Mouse (Mus musculus) spleen, adult 18-20 months (tissue): Measurements from ENCODE around the gene Gli2.

Experiments used
- DNase-seq, 2 experiments: peaks; one replicate each; pipeline ENCODE4 v3.0.0; 2022; ENCODE audit warnings: mixed read lengths in 2 of 2

Gene Gli2

GRCm38 (mm10) chr1:118993775-118994174 is 59.6 kb downstream of the Gli2 start:
- no peak for DNase-seq

GRCm38 (mm10) chr1:118988331-118988730 is 65.1 kb downstream of the Gli2 start:
- DNase-seq: no peak

GRCm38 (mm10) chr1:118987538-118987937 is 65.9 kb downstream of the Gli2 start:
- DNase-seq: no peak

GRCm38 (mm10) chr1:118983389-118983788 is 70.0 kb downstream of the Gli2 start:
- DNase-seq: no peak

- DNase-seq: no peak
Observed at GRCm38 (mm10) chr1:118982805-118983211, 70.6 kb downstream of the Gli2 start.

- no peak for DNase-seq
Observed at GRCm38 (mm10) chr1:118981943-118982804, 71.2 kb downstream of the Gli2 start.

GRCm38 (mm10) chr1:118980636-118981035 is 72.8 kb downstream of the Gli2 start:
- DNase-seq: no peak

GRCm38 (mm10) chr1:118976596-118976995 is 76.8 kb downstream of the Gli2 start:
- no peak for DNase-seq

- DNase-seq: no peak
Observed at GRCm38 (mm10) chr1:118975376-118975775, 78.0 kb downstream of the Gli2 start.

GRCm38 (mm10) chr1:118970068-118970467 is 83.4 kb downstream of the Gli2 start:
- no peak for DNase-seq

- no peak for DNase-seq
Observed at GRCm38 (mm10) chr1:118969409-118969808, 84.0 kb downstream of the Gli2 start.

GRCm38 (mm10) chr1:118968661-118969179 is 84.7 kb downstream of the Gli2 start:
- DNase-seq: no peak

- DNase-seq: no peak
Observed at GRCm38 (mm10) chr1:118967976-118968375, 85.4 kb downstream of the Gli2 start.

- DNase-seq: no peak
Observed at GRCm38 (mm10) chr1:118967281-118967680, 86.1 kb downstream of the Gli2 start.

GRCm38 (mm10) chr1:118958644-118959043 is 94.8 kb downstream of the Gli2 start:
- DNase-seq: no peak

GRCm38 (mm10) chr1:118955791-118956190 is 97.6 kb downstream of the Gli2 start:
- DNase-seq: no peak

GRCm38 (mm10) chr1:118954434-118955301 is 98.8 kb downstream of the Gli2 start:
- DNase-seq: no peak

- DNase-seq: no peak
Observed at GRCm38 (mm10) chr1:118953031-118953430, 100.4 kb downstream of the Gli2 start.

- DNase-seq: no peak
Observed at GRCm38 (mm10) chr1:118952318-118952717, 101.1 kb downstream of the Gli2 start.

- no peak for DNase-seq
Observed at GRCm38 (mm10) chr1:118948407-118948806, 105.0 kb downstream of the Gli2 start.

GRCm38 (mm10) chr1:118947221-118947620 is 106.2 kb downstream of the Gli2 start:
- DNase-seq: no peak

GRCm38 (mm10) chr1:118941336-118941735 is 112.1 kb downstream of the Gli2 start:
- no peak for DNase-seq

GRCm38 (mm10) chr1:118940269-118940840 is 113.1 kb downstream of the Gli2 start:
- DNase-seq: no peak
